Mouse (Mus musculus) activated CD4-positive, CD25-positive, alpha-beta regulatory T cell, adult 4 months (primary cell): ENCODE results near the gene Scn10a. TPM values are rescaled to one million over a fixed set of nuclear protein-coding genes. Genes with fewer than 3 reads are reported as not detected.

Source experiments
- ATAC-seq: one replicate; pipeline ENCODE4 v1.8.0; 2017
- polyA plus RNA-seq, 2 experiments: library from polyadenylated mRNA; unstranded; fragments of 100-300 nt; shearing (Covaris generic); gene quantifications; one replicate each; pipeline ENCODE4 v1.2.1; 2017

Gene Scn10a
- polyA plus RNA-seq, 2 experiments from 2014 or later, result not detected

- no peak for ATAC-seq
Measured at GRCm38 (mm10) chr9:119634216-119634843, 84.8 kb downstream of the Scn10a start.

GRCm38 (mm10) chr9:119633475-119633874, 85.6 kb downstream of the Scn10a start:
- ATAC-seq, result no peak

GRCm38 (mm10) chr9:119632801-119633200, 86.3 kb downstream of the Scn10a start:
- no peak for ATAC-seq

DNA sequence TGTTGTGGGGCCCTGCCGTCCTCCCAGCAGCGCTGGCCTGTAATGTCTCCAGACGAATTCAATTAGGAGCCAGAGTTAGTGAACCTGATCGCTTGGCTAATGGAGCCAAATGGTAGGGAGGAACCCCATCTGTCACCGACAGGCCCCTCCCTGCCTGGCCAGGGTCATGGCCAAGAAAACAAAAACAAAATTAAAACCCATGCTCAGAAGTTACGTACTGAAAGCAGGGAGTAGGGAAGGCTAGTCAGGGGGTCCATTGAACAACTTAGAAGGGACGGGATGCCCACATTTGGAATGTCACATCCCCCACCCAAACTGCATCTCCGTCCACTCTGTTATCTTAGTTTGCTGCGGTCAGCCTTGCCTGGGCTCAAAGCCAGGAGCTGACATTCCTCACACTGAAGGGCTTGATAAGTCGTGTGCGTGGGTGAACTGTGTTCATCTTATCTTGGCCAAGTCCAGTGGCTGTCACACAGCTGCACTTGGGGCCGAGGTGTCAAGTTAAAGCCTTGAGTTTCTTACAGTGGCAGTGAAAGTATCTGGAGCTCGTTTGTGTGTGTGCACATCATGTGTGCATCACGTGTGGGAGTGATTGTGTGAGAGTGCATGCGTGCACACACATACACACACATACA, 87.1 kb downstream of the Scn10a start:
- no peak for ATAC-seq

- no peak for ATAC-seq
Measured at GRCm38 (mm10) chr9:119631393-119631898, 87.7 kb downstream of the Scn10a start.

DNA sequence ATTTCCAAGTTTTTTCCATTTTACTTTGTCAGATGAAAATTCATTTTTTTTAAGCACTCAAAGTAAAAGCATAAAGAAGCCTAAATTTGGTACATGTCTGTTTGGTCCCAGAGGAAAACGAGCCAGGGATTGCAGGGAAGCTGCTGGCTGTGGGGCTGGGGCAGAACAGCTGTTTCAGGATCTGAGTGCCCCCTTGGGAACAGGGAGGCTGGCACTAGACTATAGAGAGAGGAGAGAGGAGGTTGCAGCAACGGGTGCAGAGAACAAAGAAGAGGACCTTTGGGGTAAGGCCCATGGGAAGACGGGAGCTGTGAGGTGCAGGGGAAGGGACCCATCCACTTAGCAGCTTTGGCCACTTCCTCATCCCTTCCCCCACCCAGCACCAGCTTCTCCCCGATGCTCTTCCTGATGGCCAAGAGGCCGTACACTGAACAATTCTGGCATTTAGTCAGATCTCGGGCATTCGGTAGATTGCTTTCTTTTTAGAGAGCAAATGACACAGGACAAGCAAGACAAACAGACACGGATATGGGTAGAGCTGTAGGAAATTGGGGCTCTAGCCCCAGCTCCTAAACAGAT, 90.3 kb downstream of the Scn10a start:
- ATAC-seq, result no peak

- ATAC-seq, result no peak
Measured at GRCm38 (mm10) chr9:119627227-119627626, 91.9 kb downstream of the Scn10a start.

- ATAC-seq, result no peak
Measured at GRCm38 (mm10) chr9:119624151-119624550, 95.0 kb downstream of the Scn10a start.

- ATAC-seq, result no peak
Measured at GRCm38 (mm10) chr9:119614798-119615197, 104.3 kb downstream of the Scn10a start.

GRCm38 (mm10) chr9:119610563-119611166, 108.5 kb downstream of the Scn10a start:
- no peak for ATAC-seq

GRCm38 (mm10) chr9:119606906-119607305, 112.2 kb downstream of the Scn10a start:
- ATAC-seq, result no peak

DNA sequence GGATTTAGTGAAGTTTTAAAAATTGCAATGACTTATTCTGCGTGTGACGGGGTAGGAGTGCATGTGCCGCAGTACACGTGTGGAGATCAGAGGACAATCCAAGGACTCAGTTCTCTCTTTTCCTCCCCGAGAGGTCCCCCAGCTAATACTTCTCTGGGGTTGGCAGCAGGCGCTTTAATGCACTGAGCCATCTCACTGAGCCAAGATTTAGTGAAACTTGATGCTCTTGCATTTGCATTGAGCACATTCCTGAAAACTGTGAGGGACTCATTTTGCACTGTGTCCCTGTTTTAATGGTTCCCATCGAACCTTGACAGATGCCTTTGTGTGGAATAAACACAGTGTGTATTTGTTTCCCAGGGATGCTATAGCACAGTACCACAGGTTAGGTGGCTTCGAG, 114.5 kb downstream of the Scn10a start:
- no peak for ATAC-seq

- no peak for ATAC-seq
Measured at GRCm38 (mm10) chr9:119598501-119598900, 120.6 kb downstream of the Scn10a start.

GRCm38 (mm10) chr9:119597332-119597731, 121.8 kb downstream of the Scn10a start:
- ATAC-seq, result no peak

- no peak for ATAC-seq
Measured at GRCm38 (mm10) chr9:119589592-119589991, 129.5 kb downstream of the Scn10a start.

DNA sequence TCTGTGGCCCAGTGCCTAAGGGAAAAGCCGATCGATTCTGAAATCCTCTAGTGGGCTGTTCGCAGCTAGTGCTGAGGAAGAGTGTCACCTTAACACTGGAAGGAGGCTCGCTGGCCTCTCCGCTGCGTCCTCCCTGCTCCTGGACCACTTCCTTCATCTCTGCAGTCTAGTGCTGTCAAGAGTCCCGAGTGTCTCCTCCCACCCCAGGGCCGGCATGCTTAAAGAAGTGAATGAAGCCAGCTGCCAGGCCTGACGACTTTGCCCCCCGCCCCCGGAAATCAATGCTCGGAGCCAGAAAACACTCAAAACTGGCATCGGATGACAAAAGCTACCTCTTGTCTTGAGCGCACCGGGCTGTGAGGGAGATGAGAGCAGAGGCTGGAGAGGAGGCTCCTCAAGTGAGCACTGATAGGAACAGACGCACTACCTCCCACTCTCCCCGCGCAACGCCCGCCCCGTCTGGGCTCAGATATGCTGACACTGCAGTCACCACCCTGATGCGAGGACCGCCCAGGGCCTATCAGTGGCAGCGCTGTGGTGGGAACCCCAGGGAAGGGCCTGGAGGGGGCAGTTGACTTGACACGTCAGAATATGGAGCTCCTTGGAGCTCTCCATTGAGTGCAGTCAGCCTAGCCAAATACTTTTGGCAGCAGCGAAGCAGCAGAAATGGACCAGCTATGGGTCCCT, 130.2 kb downstream of the Scn10a start:
- no peak for ATAC-seq

DNA sequence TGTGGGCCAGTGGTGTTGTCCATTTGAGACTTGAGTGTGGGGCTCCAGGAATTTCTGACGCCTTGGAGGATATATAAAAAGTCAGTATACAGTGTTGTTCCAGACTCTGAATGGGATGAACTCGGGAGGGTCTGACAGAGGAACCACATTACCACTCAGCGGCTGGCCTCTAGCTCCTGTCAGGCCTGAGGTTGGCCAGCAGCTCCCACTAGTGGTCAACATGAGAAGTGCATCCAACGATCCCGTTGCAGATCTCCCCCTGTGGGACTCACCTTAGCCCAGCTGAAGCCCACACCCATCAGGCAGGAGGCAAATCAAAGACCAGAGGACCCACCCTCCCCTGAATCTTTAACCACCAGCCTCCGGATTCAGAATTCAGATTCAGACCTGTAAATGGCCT, 138.5 kb downstream of the Scn10a start:
- ATAC-seq, result peak; percentile 46

GRCm38 (mm10) chr9:119580187-119580586, 138.9 kb downstream of the Scn10a start:
- ATAC-seq, result no peak

DNA sequence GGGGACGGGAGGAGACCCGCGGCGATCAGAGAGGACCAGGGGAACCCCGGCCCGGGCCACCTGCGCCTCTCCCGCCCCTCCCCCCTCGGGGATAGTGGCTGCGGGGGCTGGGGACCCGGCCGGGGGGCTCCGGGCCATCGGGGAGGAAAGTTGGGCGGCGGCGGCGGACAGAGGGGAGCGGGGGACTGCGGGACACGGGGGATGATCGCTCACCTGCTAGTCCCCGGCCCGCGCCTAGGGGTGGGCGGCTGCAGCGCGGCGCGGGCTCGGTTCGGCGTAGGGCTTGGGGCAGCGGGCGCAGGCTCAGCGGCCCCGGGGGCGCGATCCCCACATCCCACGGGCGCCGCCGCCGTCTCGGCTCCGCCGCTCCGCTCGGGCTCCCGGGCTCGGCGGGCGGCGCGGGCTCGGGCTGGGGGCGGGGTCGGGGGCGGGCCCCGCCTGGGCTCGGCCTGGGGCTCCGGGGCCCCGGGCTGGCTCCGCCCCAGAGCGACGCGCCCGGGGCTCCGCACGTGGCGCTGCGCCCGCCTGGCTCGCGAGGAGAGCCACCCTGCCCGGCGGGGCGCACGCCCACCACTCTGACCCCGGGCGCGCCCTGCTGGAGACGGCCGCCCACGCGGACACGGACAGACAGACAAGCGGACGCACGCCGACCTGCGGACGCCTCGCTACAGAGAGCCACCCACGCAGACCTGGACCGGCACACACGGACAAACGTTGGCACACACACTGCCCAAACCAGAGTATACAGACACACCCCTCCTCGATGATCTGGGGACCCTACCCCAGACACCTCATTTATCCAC, 140.3 kb downstream of the Scn10a start, which contains the start of gene Scn5a:
Scn5a (minus strand) TSS at position 381 of the 803 bp plus-strand sequence.
- ATAC-seq, result no peak

DNA sequence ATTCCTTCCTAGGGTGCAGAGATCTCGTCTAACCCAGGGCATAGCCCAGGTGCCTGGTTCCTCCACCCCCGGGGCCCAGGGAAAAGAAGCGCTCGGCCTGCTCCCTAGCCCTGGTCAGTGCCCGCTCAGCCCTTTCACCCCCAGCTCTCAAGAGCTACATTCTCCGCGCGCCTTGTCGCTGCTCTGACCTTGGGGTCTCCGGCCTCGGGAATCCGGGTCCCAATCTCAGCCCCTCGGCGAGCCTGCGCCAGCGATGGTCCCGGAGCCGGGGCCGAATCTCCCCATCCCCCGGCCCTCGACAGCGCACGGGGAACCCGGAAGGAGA, 140.8 kb downstream of the Scn10a start:
- ATAC-seq, result no peak

DNA sequence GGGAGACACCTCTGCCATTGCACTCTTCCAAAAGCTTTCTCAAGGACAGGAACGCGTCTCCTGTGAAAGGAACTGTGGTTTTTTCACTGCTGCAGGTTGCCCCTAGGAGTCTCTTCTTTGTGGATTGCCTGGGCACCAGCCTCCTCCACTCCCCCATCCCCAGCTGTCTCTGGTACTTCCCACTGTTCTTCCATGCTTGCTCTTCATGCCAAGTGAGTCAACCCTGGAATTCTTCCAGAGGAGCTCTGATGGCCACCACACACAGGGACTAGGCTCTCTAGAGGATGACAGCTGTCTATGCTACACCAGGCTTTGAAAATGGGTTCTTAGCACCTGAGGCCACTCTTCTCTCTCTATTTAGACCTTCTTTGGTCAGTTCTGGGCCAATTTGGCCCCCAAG, 142.1 kb downstream of the Scn10a start:
- no peak for ATAC-seq

- ATAC-seq, result no peak
Measured at GRCm38 (mm10) chr9:119575732-119576131, 143.4 kb downstream of the Scn10a start.
